Mouse (Mus musculus): ENCODE results near the gene Usp50. TPM values are rescaled to one million over a fixed set of nuclear protein-coding genes. Genes with fewer than 3 reads are reported as not detected.
A peak's percentile ranks its signal among the peaks of the same experiment; 100 is the strongest.

Gene Usp50
- polyA plus RNA-seq, 1 experiment from 2014 or later, result 3.3 TPM

DNA sequence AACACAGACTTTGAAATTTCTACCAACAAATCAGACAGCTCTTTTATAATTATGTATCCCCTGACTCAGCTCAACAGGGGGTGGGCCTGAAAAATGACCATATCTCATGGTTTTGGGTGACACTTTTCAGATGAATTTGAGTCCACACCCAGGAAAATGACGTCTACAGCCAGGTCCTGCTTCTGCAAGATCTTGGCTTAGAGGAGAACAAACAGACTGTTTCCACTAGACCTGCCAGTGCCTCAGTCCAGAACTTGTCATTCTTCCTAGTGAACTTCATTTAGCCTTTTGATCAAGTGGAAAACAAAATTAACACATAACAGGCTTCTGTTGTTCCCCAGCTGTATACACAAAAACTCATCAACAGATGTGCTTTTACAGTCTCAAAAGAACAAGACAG is 6.9 kb downstream of the Usp50 start:
- no peaks in the 10 kb centered on the region for H3K27me3 ChIP-seq
- no peaks in the 10 kb centered on the region for H3K9me3 ChIP-seq (replicated peaks)
- 69% methylated on average over 1 of the region's 1 CpGs for WGBS
- no peaks in the 10 kb centered on the region for H3K4me1 ChIP-seq
- no peak for ATAC-seq (ENCODE audit: low FRiP score)
- H3K4me2 ChIP-seq (replicated peaks), result no peak overlapping the region
- H3K27ac ChIP-seq, result no peak overlapping the region
- no peak overlapping the region for H3K9ac ChIP-seq
- H3K4me3 ChIP-seq, result no peak overlapping the region
- no peaks in the 10 kb centered on the region for H3K36me3 ChIP-seq

DNA sequence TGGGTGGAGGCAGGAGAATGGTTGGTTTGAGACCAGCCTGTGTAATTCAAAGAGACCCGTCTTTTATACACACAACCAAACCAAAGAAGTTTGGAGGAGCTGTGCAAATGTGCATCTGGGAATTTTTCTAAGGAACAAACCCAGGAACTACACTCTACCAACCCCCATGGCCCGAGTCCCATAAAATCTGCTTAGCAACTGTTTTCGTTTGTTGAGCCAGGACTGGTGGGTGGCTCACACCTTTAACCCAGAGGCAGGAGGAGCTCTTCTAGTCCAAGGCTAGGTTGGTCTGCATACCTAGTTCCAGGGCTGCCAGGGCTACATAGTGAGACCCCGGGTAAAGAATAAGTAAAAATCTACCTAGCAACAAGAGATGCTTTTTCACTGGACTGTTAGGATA is 7.3 kb downstream of the Usp50 start:
- Histone ChIP-seq H3K4me3 (no peak overlapping the region), H3K36me3 (no peaks in the 10 kb centered on the region), H3K4me2 (replicated peaks) (no peak overlapping the region), H3K27ac (no peak overlapping the region), H3K27me3 (no peaks in the 10 kb centered on the region), H3K9me3 (replicated peaks) (no peaks in the 10 kb centered on the region), H3K9ac (no peak overlapping the region), H3K4me1 (no peaks in the 10 kb centered on the region)
- no peak for ATAC-seq (ENCODE audit: low FRiP score)
- WGBS, result 71% methylated on average over 4 of the region's 4 CpGs

DNA sequence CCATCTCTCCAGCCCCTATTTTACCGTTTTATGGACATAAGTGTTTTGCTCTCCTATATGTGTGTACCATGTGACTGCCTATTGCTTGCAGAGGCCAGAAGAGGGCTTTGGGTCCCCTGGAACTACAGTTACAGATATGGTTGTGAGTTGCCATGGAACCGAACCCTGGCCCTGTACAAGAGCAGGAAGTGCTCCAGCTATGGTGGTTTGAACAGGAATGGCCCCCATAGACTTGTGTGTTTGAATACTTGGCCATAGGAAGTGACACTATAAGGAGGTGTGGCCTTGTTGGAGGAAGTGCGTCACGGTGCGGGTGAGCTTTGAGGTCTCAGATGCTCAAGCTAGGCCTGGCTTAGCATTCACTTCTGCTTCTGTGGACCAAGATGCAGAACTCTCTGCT is 11.1 kb downstream of the Usp50 start:
- no peaks in the 10 kb centered on the region for H3K4me1 ChIP-seq
- H3K4me2 ChIP-seq (replicated peaks), result no peak overlapping the region
- ATAC-seq (ENCODE audit: low FRiP score), result no peak
- no peak overlapping the region for H3K9ac ChIP-seq
- H3K9me3 ChIP-seq (replicated peaks), result no peaks in the 10 kb centered on the region
- no peak overlapping the region for H3K27ac ChIP-seq
- no peak overlapping the region for H3K4me3 ChIP-seq
- no peaks in the 10 kb centered on the region for H3K36me3 ChIP-seq
- 92% methylated on average over 5 of the region's 5 CpGs for WGBS
- H3K27me3 ChIP-seq, result no peaks in the 10 kb centered on the region

DNA sequence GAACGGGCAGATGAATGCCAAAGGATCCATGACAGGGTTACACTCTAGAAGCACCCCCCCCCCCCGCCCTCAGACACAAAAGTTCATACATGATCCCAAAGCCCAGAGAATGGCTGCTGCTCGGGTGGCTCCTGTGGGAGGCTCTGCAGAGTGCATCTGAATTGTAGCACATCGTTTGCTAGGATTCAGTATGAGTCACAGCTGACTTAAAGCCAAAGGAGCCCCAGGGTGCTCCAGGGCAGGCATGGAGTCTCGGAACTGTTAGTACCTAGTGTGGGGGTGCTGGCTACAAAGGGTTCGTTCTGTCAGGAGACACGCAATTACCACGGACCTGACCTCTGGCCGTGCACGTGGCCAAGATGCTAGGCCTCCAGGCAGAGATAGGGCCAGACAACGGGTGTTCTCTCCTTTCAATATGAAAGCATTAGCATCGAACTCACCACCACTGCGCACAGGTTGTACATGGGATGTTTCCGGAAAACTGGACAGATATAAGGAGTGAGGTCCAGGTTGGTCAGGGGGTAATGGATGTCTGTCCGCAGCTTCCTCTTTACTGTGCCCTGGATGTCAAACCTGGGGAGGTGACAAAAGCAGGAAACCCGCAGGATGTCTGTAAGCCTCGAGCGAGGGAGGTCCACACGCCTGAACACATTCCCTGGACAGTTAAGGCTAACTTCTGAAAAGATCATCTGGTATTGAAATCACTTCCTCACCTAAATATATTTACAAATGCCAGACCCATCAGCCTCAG is 13.7 kb downstream of the Usp50 start:
- H3K36me3 ChIP-seq, result no peaks in the 10 kb centered on the region
- no peak overlapping the region for H3K4me2 ChIP-seq (replicated peaks)
- no peaks in the 10 kb centered on the region for H3K27me3 ChIP-seq
- H3K4me3 ChIP-seq, result no peak overlapping the region
- no peak overlapping the region for H3K9ac ChIP-seq
- H3K4me1 ChIP-seq, result peaks cover 9% of the 10 kb centered on the region
- no peak for ATAC-seq (ENCODE audit: low FRiP score)
- WGBS, result 77% methylated on average over 19 of the region's 19 CpGs
- no peak overlapping the region for H3K27ac ChIP-seq
- no peaks in the 10 kb centered on the region for H3K9me3 ChIP-seq (replicated peaks)

DNA sequence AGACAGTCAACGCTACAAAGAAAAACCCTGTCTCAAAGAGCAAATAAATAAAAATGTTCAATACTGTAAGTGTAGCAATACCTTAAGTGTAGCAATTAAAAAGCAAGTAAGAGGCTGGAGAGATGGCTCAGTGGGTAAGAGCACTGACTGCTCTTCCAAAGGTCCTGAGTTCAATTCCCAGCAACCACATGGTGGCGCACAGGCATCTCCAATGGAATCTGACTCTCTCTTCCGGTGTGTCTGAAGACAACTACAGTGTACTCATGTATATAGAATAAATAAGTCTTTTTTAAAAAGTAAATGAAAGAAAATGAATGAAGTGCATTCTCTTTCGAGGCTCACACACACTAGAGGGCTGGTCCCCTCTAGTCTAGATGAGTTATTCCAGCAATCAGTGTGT is 15.1 kb downstream of the Usp50 start:
- Histone ChIP-seq H3K27ac (no peak overlapping the region), H3K9me3 (replicated peaks) (no peaks in the 10 kb centered on the region), H3K4me1 (peaks cover 9% of the 10 kb centered on the region), H3K27me3 (no peaks in the 10 kb centered on the region), H3K4me2 (replicated peaks) (no peak overlapping the region), H3K9ac (no peak overlapping the region), H3K36me3 (peaks cover 3% of the 10 kb centered on the region; the same call in 1 of the 2 replicates), H3K4me3 (no peak overlapping the region)
- no peak for ATAC-seq (ENCODE audit: low FRiP score)
- 75% methylated on average over 4 of the region's 4 CpGs for WGBS

DNA sequence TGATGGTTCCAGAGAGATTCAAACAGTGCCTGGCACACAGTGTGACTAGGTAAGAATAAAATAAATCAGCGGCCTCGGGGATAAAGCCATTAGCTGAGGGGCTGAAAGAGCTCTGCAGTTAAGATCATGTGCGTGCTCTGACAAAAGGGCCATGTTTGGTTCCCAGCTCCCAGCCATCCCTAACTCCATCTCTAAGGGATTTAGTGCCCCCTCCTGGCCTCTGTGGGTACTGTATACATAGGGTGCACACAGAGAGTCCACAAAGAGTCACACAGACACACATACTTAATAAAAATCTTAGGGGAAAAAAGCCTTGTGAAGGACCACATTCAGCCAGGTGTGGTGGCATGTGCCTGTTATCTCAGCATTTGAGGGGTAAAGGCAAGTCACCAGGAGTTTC is 15.7 kb downstream of the Usp50 start:
- Histone ChIP-seq H3K36me3 (peaks cover 9% of the 10 kb centered on the region), H3K9me3 (replicated peaks) (no peaks in the 10 kb centered on the region), H3K27ac (no peak overlapping the region), H3K4me2 (replicated peaks) (no peak overlapping the region), H3K4me1 (peaks cover 9% of the 10 kb centered on the region), H3K27me3 (no peaks in the 10 kb centered on the region), H3K9ac (no peak overlapping the region), H3K4me3 (no peak overlapping the region)
- ATAC-seq (ENCODE audit: low FRiP score), result no peak
- WGBS, result 100% methylated on average over 3 of the region's 3 CpGs

DNA sequence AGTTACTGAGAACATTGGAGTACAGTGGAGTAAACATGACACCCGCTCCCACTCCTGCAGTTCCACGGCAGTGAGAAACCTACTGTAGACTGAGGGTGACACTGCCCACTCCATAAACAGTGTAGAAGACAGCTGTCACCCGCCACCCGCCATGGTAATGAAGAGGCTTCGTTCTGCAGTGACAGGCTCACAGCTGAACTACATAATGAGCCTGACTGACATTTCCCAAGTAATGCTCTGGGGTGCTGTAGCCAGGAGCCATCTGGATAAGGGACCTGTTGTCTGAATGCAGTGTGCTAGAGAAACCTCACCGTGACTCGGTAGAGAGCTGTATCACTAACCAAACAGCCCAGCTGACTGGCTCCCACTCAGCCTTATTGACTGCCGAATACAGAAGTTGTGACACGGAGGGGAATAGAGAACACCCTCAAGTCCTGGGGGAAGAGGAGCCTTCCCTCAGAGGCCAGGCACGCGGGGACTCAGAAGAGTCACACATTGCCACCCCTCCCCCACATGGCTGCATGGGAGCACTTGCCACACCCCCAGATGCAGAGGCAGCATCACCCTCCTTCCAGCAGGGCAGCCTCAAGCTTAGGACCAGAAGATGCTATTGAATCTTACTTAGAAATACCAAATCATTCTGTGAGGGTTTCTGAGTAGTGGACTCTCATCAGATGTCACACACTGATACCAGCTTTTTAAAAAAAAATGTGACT is 17.2 kb downstream of the Usp50 start:
- Histone ChIP-seq H3K27me3 (no peaks in the 10 kb centered on the region), H3K27ac (no peak overlapping the region), H3K9me3 (replicated peaks) (no peaks in the 10 kb centered on the region), H3K9ac (no peak overlapping the region), H3K36me3 (peaks cover 25% of the 10 kb centered on the region), H3K4me1 (peaks cover 9% of the 10 kb centered on the region), H3K4me3 (no peak overlapping the region), H3K4me2 (replicated peaks) (peak overlapping the region; percentile 25)
- WGBS, result 41% methylated on average over 11 of the region's 11 CpGs
- ATAC-seq (ENCODE audit: low FRiP score), result peak; percentile 71

DNA sequence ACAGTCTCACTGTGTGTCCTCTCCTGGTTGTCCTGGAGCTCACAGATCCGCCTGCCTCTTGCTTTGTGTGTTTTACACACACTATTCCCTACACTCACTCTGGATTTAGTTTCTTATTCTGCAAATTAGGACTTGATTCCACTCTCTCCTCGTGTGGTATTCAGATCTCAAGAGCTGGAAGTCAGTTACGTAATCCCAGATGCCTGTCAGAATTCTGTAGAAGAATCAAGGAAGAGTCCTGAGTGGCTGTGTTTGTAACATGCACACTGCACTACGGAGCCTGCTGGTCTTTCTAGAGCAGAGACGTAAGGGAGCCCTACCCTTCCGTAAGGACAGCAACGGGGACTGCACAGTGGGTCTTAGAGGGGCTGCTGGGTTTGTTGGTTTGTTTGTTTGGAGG is 23.9 kb downstream of the Usp50 start:
- ATAC-seq (ENCODE audit: low FRiP score), result no peak
- Histone ChIP-seq H3K4me2 (replicated peaks) (no peak overlapping the region), H3K9me3 (replicated peaks) (no peaks in the 10 kb centered on the region), H3K4me3 (no peak overlapping the region), H3K27me3 (no peaks in the 10 kb centered on the region), H3K4me1 (no peaks in the 10 kb centered on the region), H3K36me3 (peaks cover 85% of the 10 kb centered on the region), H3K27ac (no peak overlapping the region), H3K9ac (no peak overlapping the region)
- WGBS, result 95% methylated on average over 7 of the region's 7 CpGs

DNA sequence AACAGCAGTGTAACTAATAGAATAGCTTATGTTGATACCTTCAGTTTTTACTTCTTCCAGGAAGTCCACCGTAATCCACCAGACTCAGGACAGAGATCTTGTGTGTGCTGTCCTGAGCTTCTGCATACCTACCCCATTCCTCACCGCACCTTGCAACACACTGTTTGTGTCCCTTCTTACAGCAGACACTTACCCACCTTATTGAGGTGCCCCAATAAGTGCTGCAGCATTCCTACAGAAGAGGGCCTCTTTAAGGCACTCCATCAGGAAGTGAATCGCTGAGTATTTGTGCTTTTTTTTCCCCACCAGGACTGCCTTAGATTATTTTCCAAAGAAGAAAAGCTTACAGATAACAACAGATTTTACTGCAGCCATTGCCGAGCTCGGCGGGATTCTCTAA is 27.6 kb downstream of the Usp50 start:
- no peak for ATAC-seq (ENCODE audit: low FRiP score)
- Histone ChIP-seq H3K4me3 (no peak overlapping the region), H3K4me2 (replicated peaks) (no peak overlapping the region), H3K9ac (no peak overlapping the region), H3K36me3 (peaks cover 86% of the 10 kb centered on the region), H3K4me1 (no peaks in the 10 kb centered on the region), H3K9me3 (replicated peaks) (no peaks in the 10 kb centered on the region), H3K27ac (no peak overlapping the region), H3K27me3 (no peaks in the 10 kb centered on the region)
- 96% methylated on average over 6 of the region's 6 CpGs for WGBS

DNA sequence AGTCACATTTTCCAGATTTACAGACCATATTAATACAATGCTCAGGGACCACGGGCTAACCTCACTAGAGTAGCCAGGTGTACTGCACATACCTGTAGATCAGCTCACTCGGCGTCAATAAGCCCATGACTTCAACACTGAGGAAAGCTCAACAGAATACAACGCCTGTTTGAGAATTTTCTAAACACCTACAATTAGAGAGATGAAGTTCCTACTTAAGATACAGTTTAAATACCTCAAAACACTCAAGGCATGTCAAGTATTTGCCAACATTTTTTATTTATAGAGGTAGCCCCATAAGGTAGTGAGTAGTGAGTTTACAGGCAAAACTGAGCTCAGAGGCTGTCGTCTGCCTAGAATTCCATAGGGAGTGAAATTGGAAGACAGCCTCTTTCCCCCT is 39.9 kb downstream of the Usp50 start:
- WGBS, result 93% methylated on average over 5 of the region's 5 CpGs
- H3K9ac ChIP-seq, result no peak overlapping the region
- ATAC-seq (ENCODE audit: low FRiP score), result no peak
- no peaks in the 10 kb centered on the region for H3K9me3 ChIP-seq (replicated peaks)
- peaks cover 71% of the 10 kb centered on the region for H3K36me3 ChIP-seq
- H3K4me3 ChIP-seq, result no peak overlapping the region
- H3K27me3 ChIP-seq, result no peaks in the 10 kb centered on the region
- no peaks in the 10 kb centered on the region for H3K4me1 ChIP-seq
- no peak overlapping the region for H3K27ac ChIP-seq
- H3K4me2 ChIP-seq (replicated peaks), result no peak overlapping the region

DNA sequence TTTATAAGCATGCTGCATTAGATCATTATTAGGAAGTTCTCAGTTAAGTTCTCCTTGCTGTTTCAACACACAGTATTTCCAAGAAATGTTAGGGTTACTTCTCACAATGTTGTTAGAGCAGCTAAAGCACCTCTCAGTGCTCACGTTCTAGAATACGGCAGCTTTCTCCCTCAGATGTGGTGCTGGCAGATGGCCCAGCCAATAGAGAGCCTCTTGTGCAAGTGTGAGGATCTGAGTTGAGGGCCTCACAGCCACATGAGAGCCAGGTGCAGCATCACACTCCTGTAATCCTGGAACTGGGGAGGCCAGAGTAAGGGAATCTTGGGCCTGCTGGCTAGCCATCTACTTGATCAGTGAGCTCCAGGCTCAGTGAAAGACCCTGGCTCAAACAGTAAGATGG is 43.0 kb downstream of the Usp50 start:
- Histone ChIP-seq H3K4me2 (replicated peaks) (no peak overlapping the region), H3K4me3 (no peak overlapping the region), H3K9me3 (replicated peaks) (no peaks in the 10 kb centered on the region), H3K27ac (no peak overlapping the region), H3K27me3 (no peaks in the 10 kb centered on the region), H3K36me3 (peaks cover 68% of the 10 kb centered on the region), H3K9ac (no peak overlapping the region), H3K4me1 (no peaks in the 10 kb centered on the region)
- ATAC-seq (ENCODE audit: low FRiP score), result no peak
- WGBS, result 92% methylated on average over 2 of the region's 2 CpGs

DNA sequence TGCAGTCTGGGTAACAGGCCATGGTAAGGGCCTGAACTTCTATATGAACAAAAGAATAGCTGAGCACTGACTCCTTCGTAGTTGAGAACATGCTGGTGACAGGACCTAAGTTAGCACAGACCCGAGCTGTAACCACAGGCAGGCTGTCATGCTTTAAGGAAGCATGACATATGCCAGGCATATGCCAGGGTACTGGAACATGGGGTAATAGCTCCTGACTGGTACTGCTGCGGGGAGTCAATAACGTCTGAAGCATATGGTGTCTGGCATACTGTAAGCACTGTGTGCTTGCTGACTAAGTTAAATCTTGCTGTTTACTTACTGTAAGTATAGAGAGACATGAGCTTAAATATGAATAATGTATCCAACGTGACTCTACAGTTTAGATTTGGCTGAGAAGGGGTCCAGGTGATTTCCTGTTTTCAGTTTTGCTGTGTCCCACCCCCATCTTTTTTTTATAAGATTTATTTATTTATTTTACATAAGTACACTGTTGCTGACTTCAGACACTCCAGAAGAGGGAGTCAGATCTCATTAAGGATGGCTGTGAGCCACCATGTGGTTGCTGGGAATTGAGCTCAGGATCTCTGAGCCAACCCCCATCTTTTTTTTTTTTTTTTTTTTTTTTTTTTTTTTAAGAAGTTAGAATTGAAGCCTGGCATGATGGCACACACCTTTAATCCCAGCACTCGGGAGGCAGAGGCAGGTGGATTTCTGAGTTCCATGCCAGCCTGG is 47.8 kb downstream of the Usp50 start:
- no peaks in the 10 kb centered on the region for H3K9me3 ChIP-seq (replicated peaks)
- no peaks in the 10 kb centered on the region for H3K27me3 ChIP-seq
- H3K9ac ChIP-seq, result no peak overlapping the region
- H3K27ac ChIP-seq, result no peak overlapping the region
- H3K4me1 ChIP-seq, result no peaks in the 10 kb centered on the region
- no peak overlapping the region for H3K4me2 ChIP-seq (replicated peaks)
- H3K4me3 ChIP-seq, result no peak overlapping the region
- peaks cover 59% of the 10 kb centered on the region for H3K36me3 ChIP-seq
- WGBS, result 89% methylated on average over 6 of the region's 6 CpGs
- ATAC-seq (ENCODE audit: low FRiP score), result no peak
